In genomic region chr1:180904039-180904814, GRCm38 (mm10) we compare ENCODE assay signal across 8 mouse cellular contexts. TPM values are rescaled to one million over a fixed set of nuclear protein-coding genes. Genes with fewer than 3 reads are reported as not detected.
A peak's percentile ranks its signal among the peaks of the same experiment; 100 is the strongest.
DNase-seq lines count a peak whose midpoint lies in the region; ATAC-seq lines count a peak whose summit lies in the region.

Gene Pycr2, plus strand, starts transcription at chr1:180904293.

- peak within 1 kb of the TSS; percentile 93 for H3K4me3 ChIP-seq in embryonic facial prominence, embryonic 13.5 days
- peak within 1 kb of the TSS; percentile 77 for H3K4me3 ChIP-seq in limb, embryonic 13.5 days
- peak within 1 kb of the TSS; percentile 91 for H3K4me3 ChIP-seq in midbrain, embryonic 16.5 days (ENCODE audit: low read depth, low read length)

- WGBS in embryonic facial prominence, embryonic 13.5 days = under 1% methylated on average over 52 of the region's 52 CpGs
- whole genome bisulfite sequencing in limb, embryonic 13.5 days = 1% methylated on average over 52 of the region's 52 CpGs
- under 1% methylated on average over 52 of the region's 52 CpGs for WGBS in midbrain, embryonic 16.5 days

- ATAC-seq in embryonic facial prominence, embryonic 13.5 days (ENCODE audit: insufficient number of reproducible peaks, insufficient read depth, low FRiP score, low TSS enrichment, low read depth) = peak; percentile 97
- peak; percentile 99 for ATAC-seq in limb, embryonic 13.5 days (ENCODE audit: low FRiP score, low read depth)
- ATAC-seq in midbrain, embryonic 16.5 days = peak; percentile 99

- H3K9me3 ChIP-seq in embryonic facial prominence, embryonic 13.5 days = no peaks in the 10 kb centered on the region
- H3K9me3 ChIP-seq in limb, embryonic 13.5 days = no peaks in the 10 kb centered on the region
- H3K9me3 ChIP-seq in midbrain, embryonic 16.5 days (replicated peaks; ENCODE audit: control insufficient read depth, low read length, poor library complexity, severe bottlenecking) = no peaks in the 10 kb centered on the region

- peaks cover 29% of the 10 kb centered on the region for H3K36me3 ChIP-seq in embryonic facial prominence, embryonic 13.5 days
- peaks cover 37% of the 10 kb centered on the region for H3K36me3 ChIP-seq in limb, embryonic 13.5 days
- H3K36me3 ChIP-seq in midbrain, embryonic 16.5 days (ENCODE audit: control insufficient read depth, insufficient read depth, low read length) = peaks cover 5% of the 10 kb centered on the region; the same call in 1 of the 2 replicates

- peak; percentile 99 for DNase-seq in 3134 (ENCODE audit: extremely low read depth, insufficient read length, low spot score)
- DNase-seq in adrenal gland, postnatal 36 days = peak; percentile 95 to 96
- peak; percentile 95 to 96 for DNase-seq in heart, adult 18-20 months
- peak; percentile 93 to 95 for DNase-seq in kidney, adult 8-10 months
- peak; percentile 92 to 96 for DNase-seq in spleen, postnatal 10 days (ENCODE audit: low spot score in 2 of 2)

- peak within 1 kb of the TSS; percentile 90 for H3K27ac ChIP-seq in embryonic facial prominence, embryonic 13.5 days
- H3K27ac ChIP-seq in limb, embryonic 13.5 days = peak within 1 kb of the TSS; percentile 81
- peak within 1 kb of the TSS; percentile 89 for H3K27ac ChIP-seq in midbrain, embryonic 16.5 days (ENCODE audit: low read length)

- H3K4me2 ChIP-seq in embryonic facial prominence, embryonic 13.5 days = peak within 1 kb of the TSS; percentile 84
- H3K4me2 ChIP-seq in limb, embryonic 13.5 days (replicated peaks) = peak within 1 kb of the TSS; percentile 81
- peak within 1 kb of the TSS; percentile 96 for H3K4me2 ChIP-seq in midbrain, embryonic 16.5 days (ENCODE audit: low read length)

- H3K4me1 ChIP-seq in embryonic facial prominence, embryonic 13.5 days = peaks cover 20% of the 10 kb centered on the region
- H3K4me1 ChIP-seq in limb, embryonic 13.5 days = peaks cover 20% of the 10 kb centered on the region
- peaks cover 17% of the 10 kb centered on the region for H3K4me1 ChIP-seq in midbrain, embryonic 16.5 days (ENCODE audit: control insufficient read depth, insufficient read depth, low read length)

- peak within 1 kb of the TSS; percentile 94 for H3K9ac ChIP-seq in embryonic facial prominence, embryonic 13.5 days
- H3K9ac ChIP-seq in limb, embryonic 13.5 days = peak within 1 kb of the TSS; percentile 92
- peak within 1 kb of the TSS; percentile 96 for H3K9ac ChIP-seq in midbrain, embryonic 16.5 days (ENCODE audit: low read depth, low read length)

- 0 out of 2 replicates have a peak, but pooled peaks cover 3% of the 10 kb centered on the region for H3K27me3 ChIP-seq in embryonic facial prominence, embryonic 13.5 days
- no peaks in the 10 kb centered on the region for H3K27me3 ChIP-seq in limb, embryonic 13.5 days
- no peaks in the 10 kb centered on the region for H3K27me3 ChIP-seq in midbrain, embryonic 16.5 days (ENCODE audit: control insufficient read depth, insufficient read depth, low read depth, low read length)

RNA-seq across cellular contexts. Expression of gene Pycr2, which starts in this region (rescaled TPM):
- total RNA-seq in adrenal gland, postnatal 36 days (2021) = 10 to 100 TPM; 42.9 to 45.6 TPM
- polyA plus RNA-seq in embryonic facial prominence, embryonic 13.5 days (2015; fragmentation: Nextera tagmentation; extraction: Ambion mirVana) = 98.7 and 109 TPM in 2 replicates
- total RNA-seq in heart, adult 18-20 months (2021) = 10 to 100 TPM; 12.2 to 12.4 TPM
- polyA plus RNA-seq in limb, embryonic 13.5 days (2015; fragmentation: Nextera tagmentation; extraction: Ambion mirVana) = 112 and 113 TPM in 2 replicates
- 68.3 and 71.7 TPM in 2 replicates for polyA plus RNA-seq in midbrain, embryonic 16.5 days (2015; fragmentation: Nextera tagmentation; extraction: Ambion mirVana)

Comparison
In these comparisons a context has a peak if more than half of its experiments do, and no peak if none do; other contexts are left out.
1. Peak in every context shown above with its lines: DNase-seq, ATAC-seq, H3K4me3 ChIP-seq and H3K27ac ChIP-seq.